Mouse (Mus musculus) brain, embryonic 14.5 days (tissue): ENCODE results near the gene Rxfp3.

Experiments
- CTCF ChIP-seq: fragments of 200-500 bp; IDR thresholded peaks from 2 replicates; pipeline ENCODE4 v1.5.1; 2012; ENCODE audit warnings: inconsistent platforms, mild to moderate bottlenecking, moderate library complexity, borderline replicate concordance; ENCODE audit not compliant: insufficient read depth, insufficient read length; ENCODE audit errors: extremely low read depth
- POLR2A ChIP-seq: fragments of 200-500 bp; IDR thresholded peaks from 2 replicates; pipeline ENCODE4 v1.6.1; 2012; ENCODE audit warnings: mild to moderate bottlenecking, inconsistent platforms, borderline replicate concordance; ENCODE audit not compliant: poor library complexity, insufficient read depth, insufficient read length, severe bottlenecking; ENCODE audit errors: extremely low read depth

DNA sequence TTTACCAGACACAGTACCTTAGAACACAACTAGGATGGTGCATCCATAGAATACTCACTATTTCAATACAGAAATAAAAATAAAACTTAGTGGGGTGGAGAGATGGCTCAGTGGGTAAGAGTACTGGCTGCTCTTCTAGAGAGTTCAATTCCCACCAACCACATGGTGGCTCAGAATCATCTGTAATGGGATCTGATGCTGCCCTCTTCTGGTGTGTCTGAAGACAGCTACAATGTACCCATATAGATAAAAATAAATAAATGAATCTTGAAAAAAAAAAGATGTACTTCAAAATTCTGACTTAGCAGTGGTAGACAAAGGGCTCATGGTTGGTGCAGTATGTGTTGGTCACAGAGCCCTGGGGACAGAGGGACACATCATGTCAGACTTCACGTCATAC is 46.2 kb downstream of the Rxfp3 start:
- TF ChIP-seq POLR2A (no peak), CTCF (no peak)
